Mouse (Mus musculus): Measurements from ENCODE around the gene Nup107. TPM values are rescaled to one million over a fixed set of nuclear protein-coding genes. Genes with fewer than 3 reads are reported as not detected.
"Not testable (repeated sequence)": the region's sequence is repeated elsewhere in the genome, so short reads cannot be mapped to it uniquely, and the experiment has no call there.

The Nup107 gene
- polyA plus RNA-seq, 1 experiment: 12.8 TPM

GRCm38 (mm10) chr10:117726350-117726749 is 66.2 kb downstream of the Nup107 start:
- H3K4me3 ChIP-seq (ENCODE audit: insufficient read depth, low read length): no peak overlapping the region
- TF ChIP-seq CTCF (IDR thresholded peaks at IDR 0.05; ENCODE audit: extremely low read depth, insufficient read depth, low read length) (no peak), POLR2A (IDR thresholded peaks at IDR 0.05; ENCODE audit: extremely low read depth, insufficient read depth, low read length) (no peak)
- H3K4me1 ChIP-seq (ENCODE audit: control insufficient read depth, insufficient read depth, low read length): no peaks in the 10 kb centered on the region
- H3K27ac ChIP-seq (ENCODE audit: insufficient read depth, low read length): no peak overlapping the region

DNA sequence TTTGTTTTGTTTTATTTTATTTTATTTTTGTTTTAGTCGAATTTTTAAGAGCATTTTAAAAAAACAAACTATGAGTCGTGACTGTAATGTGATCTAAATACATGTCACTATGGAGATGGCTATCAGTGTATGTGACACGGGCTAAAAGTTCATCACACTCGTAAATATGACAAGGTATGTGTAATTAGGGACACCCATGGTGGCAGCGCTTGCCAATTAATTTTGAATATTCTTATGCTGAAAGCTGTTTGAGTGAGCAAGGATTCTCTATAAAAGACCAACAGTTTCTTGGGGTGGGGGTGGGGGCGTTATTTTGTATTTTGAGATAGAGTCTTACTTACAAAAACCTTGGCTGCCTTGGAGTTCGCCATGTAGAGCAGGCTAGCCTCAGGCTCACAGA is 66.8 kb downstream of the Nup107 start:
- Histone ChIP-seq H3K27ac (ENCODE audit: insufficient read depth, low read length) (no peak overlapping the region), H3K4me3 (ENCODE audit: insufficient read depth, low read length) (no peak overlapping the region), H3K4me1 (ENCODE audit: control insufficient read depth, insufficient read depth, low read length) (no peaks in the 10 kb centered on the region)
- TF ChIP-seq CTCF (IDR thresholded peaks at IDR 0.05; ENCODE audit: extremely low read depth, insufficient read depth, low read length): no peak
- TF ChIP-seq POLR2A (IDR thresholded peaks at IDR 0.05; ENCODE audit: extremely low read depth, insufficient read depth, low read length): no peak

- TF ChIP-seq POLR2A (IDR thresholded peaks at IDR 0.05; ENCODE audit: extremely low read depth, insufficient read depth, low read length) (no peak), CTCF (IDR thresholded peaks at IDR 0.05; ENCODE audit: extremely low read depth, insufficient read depth, low read length) (no peak)
- Histone ChIP-seq H3K27ac (ENCODE audit: insufficient read depth, low read length) (no peak overlapping the region), H3K4me1 (ENCODE audit: control insufficient read depth, insufficient read depth, low read length) (no peaks in the 10 kb centered on the region), H3K4me3 (ENCODE audit: insufficient read depth, low read length) (no peak overlapping the region)
These were observed 67.6 kb downstream of the Nup107 start for GRCm38 (mm10) chr10:117724804-117725361.

GRCm38 (mm10) chr10:117724136-117724718 is 68.3 kb downstream of the Nup107 start:
- no peak overlapping the region for H3K27ac ChIP-seq (ENCODE audit: insufficient read depth, low read length)
- H3K4me3 ChIP-seq (ENCODE audit: insufficient read depth, low read length): no peak overlapping the region
- TF ChIP-seq POLR2A (IDR thresholded peaks at IDR 0.05; ENCODE audit: extremely low read depth, insufficient read depth, low read length) (no peak), CTCF (IDR thresholded peaks at IDR 0.05; ENCODE audit: extremely low read depth, insufficient read depth, low read length) (no peak)
- no peaks in the 10 kb centered on the region for H3K4me1 ChIP-seq (ENCODE audit: control insufficient read depth, insufficient read depth, low read length)

DNA sequence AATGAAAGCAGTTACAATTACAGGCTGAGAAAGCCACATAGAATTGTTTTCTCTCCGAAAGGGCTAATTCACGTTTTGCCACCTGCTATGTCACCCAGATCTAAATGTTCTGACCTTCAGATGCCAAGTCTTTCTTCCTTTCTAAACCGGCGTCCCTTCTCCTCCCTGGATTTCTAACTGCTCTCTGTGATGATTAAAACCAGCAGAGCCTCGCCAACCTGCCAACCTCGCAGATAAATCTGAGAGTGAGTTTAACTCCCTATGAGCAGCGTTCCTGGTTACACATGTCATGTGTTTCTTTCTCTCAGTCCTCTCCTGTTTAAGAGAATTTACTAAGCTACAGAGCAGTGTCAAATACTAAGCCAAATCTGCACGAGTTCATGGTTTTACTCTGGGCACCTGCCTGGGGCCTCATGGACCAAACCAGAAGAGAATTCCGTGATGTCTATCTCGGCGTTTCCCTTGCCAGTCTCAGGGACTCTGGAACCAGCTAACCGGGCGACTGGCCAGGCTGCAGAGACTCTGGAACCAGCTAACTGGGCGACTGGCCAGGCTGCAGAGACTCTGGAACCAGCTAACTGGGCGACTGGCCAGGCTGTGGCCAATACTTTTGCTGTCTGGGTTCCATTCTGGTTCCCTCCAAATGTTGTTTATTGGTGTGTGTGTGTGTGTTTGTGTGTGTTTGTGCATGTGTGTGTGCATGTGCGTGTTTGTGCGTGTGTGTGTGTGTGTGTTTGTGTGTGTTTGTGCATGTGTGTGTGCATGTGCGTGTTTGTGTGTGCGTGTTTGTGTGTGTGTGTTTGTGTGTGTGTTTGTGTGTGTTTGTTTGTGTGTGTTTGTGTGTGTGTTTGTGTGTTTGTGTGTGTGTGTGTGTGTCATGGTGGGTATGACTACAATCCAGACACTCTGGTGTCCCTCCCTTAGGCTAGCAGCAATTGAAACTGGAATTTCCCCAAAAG is 74.1 kb downstream of the Nup107 start:
- Histone ChIP-seq H3K4me3 (ENCODE audit: insufficient read depth, low read length) (no peak overlapping the region), H3K4me1 (ENCODE audit: control insufficient read depth, insufficient read depth, low read length) (peaks cover 2% of the 10 kb centered on the region; the same call in 1 of the 2 replicates), H3K27ac (ENCODE audit: insufficient read depth, low read length) (no peak overlapping the region)
- TF ChIP-seq POLR2A (IDR thresholded peaks at IDR 0.05; ENCODE audit: extremely low read depth, insufficient read depth, low read length) (no peak), CTCF (IDR thresholded peaks at IDR 0.05; ENCODE audit: extremely low read depth, insufficient read depth, low read length) (no peak)

- no peak for TF ChIP-seq POLR2A (IDR thresholded peaks at IDR 0.05; ENCODE audit: extremely low read depth, insufficient read depth, low read length)
- TF ChIP-seq CTCF (IDR thresholded peaks at IDR 0.05; ENCODE audit: extremely low read depth, insufficient read depth, low read length): no peak
- no peak overlapping the region for H3K4me3 ChIP-seq (ENCODE audit: insufficient read depth, low read length)
- no peak overlapping the region for H3K27ac ChIP-seq (ENCODE audit: insufficient read depth, low read length)
- peaks cover 2% of the 10 kb centered on the region; the same call in 1 of the 2 replicates for H3K4me1 ChIP-seq (ENCODE audit: control insufficient read depth, insufficient read depth, low read length)
These were observed 74.9 kb downstream of the Nup107 start for GRCm38 (mm10) chr10:117717583-117717982.

- H3K4me3 ChIP-seq (ENCODE audit: insufficient read depth, low read length): no peak overlapping the region
- TF ChIP-seq POLR2A (IDR thresholded peaks at IDR 0.05; ENCODE audit: extremely low read depth, insufficient read depth, low read length) (no peak), CTCF (IDR thresholded peaks at IDR 0.05; ENCODE audit: extremely low read depth, insufficient read depth, low read length) (no peak)
- peaks cover 2% of the 10 kb centered on the region; the same call in 1 of the 2 replicates for H3K4me1 ChIP-seq (ENCODE audit: control insufficient read depth, insufficient read depth, low read length)
- H3K27ac ChIP-seq (ENCODE audit: insufficient read depth, low read length): no peak overlapping the region
These were observed 75.8 kb downstream of the Nup107 start for GRCm38 (mm10) chr10:117716686-117717085.

GRCm38 (mm10) chr10:117715654-117716053 is 76.9 kb downstream of the Nup107 start:
- not testable (repeated sequence) for H3K27ac ChIP-seq (ENCODE audit: insufficient read depth, low read length); H3K4me3 ChIP-seq (ENCODE audit: insufficient read depth, low read length); H3K4me1 ChIP-seq (ENCODE audit: control insufficient read depth, insufficient read depth, low read length)

- Histone ChIP-seq H3K4me1 (ENCODE audit: control insufficient read depth, insufficient read depth, low read length) (peaks cover 2% of the 10 kb centered on the region; the same call in 1 of the 2 replicates), H3K27ac (ENCODE audit: insufficient read depth, low read length) (no peak overlapping the region), H3K4me3 (ENCODE audit: insufficient read depth, low read length) (no peak overlapping the region)
- no peak for TF ChIP-seq CTCF (IDR thresholded peaks at IDR 0.05; ENCODE audit: extremely low read depth, insufficient read depth, low read length)
These were observed 77.5 kb downstream of the Nup107 start for GRCm38 (mm10) chr10:117714928-117715500.

Measured in cortical plate, adult 2 months (tissue).